Comparison of ENCODE assay signal across 32 mouse cellular contexts in genomic region chr3:130614444-130614843, GRCm38 (mm10). TPM values are rescaled to one million over a fixed set of nuclear protein-coding genes. Genes with fewer than 3 reads are reported as not detected.
"Had no signal": no experiment of that assay in that cellular context is flagged by ENCODE, and none has a peak within 500 bp of the region (broad histone marks: within the 10 kb centered on the region; RNA-seq: fewer than 3 reads in every experiment).

No protein-coding gene starts in this region.

- H3K27ac ChIP-seq: heart, embryonic 10.5 days; hindbrain, embryonic 13.5 days; hindbrain, embryonic 15.5 days; hindbrain, postnatal 0 days; kidney, embryonic 15.5 days; kidney, postnatal 0 days; limb, embryonic 13.5 days; limb, embryonic 15.5 days had no signal

- H3K4me2 ChIP-seq: heart, embryonic 12.5 days; hindbrain, embryonic 13.5 days; hindbrain, embryonic 15.5 days; kidney, embryonic 15.5 days; limb, embryonic 13.5 days; limb, embryonic 15.5 days had no signal

- H3K9ac ChIP-seq: forebrain, postnatal 0 days; heart, embryonic 12.5 days; hindbrain, embryonic 13.5 days; hindbrain, embryonic 15.5 days; kidney, embryonic 15.5 days; limb, embryonic 13.5 days; limb, embryonic 15.5 days had no signal

- H3K4me3 ChIP-seq: heart, embryonic 10.5 days; heart, embryonic 12.5 days; hindbrain, embryonic 13.5 days; hindbrain, embryonic 15.5 days; kidney, embryonic 15.5 days; limb, embryonic 13.5 days; limb, embryonic 15.5 days had no signal

- ATAC-seq: forebrain, postnatal 0 days; hindbrain, postnatal 0 days; intestine, embryonic 16.5 days had no signal

- DNase-seq: forebrain, postnatal 0 days; gastrocnemius, postnatal 14 days; gastrocnemius, postnatal 36 days; heart, adult 18-20 months; heart, postnatal 10 days; heart, postnatal 36 days; kidney, adult 11 months; kidney, adult 2 months; kidney, adult 9 months; kidney, postnatal 14 days; kidney, postnatal 36 days; layer of hippocampus, adult 9-11 months; layer of hippocampus, postnatal 36 days; left cerebral cortex, postnatal 4 days had no signal

- H3K9me3 ChIP-seq: heart, embryonic 10.5 days; heart, embryonic 12.5 days; hindbrain, embryonic 13.5 days; hindbrain, embryonic 15.5 days; kidney, embryonic 15.5 days; limb, embryonic 13.5 days; limb, embryonic 15.5 days had no signal

- H3K27me3 ChIP-seq: hindbrain, embryonic 15.5 days; limb, embryonic 13.5 days; limb, embryonic 15.5 days had no signal

- H3K36me3 ChIP-seq: heart, embryonic 10.5 days; heart, embryonic 12.5 days; hindbrain, embryonic 13.5 days; hindbrain, embryonic 15.5 days; kidney, embryonic 15.5 days; limb, embryonic 13.5 days; limb, embryonic 15.5 days had no signal

RNA-seq across cellular contexts. Expression of gene Etnppl, which starts 2.8 kb away (rescaled TPM):
- total RNA-seq: forebrain, postnatal 0 days; gastrocnemius, adult 18-20 months; gastrocnemius, postnatal 14 days; gastrocnemius, postnatal 36 days; heart, adult 18-20 months; heart, adult 8-10 months; heart, postnatal 10 days; heart, postnatal 36 days; hindbrain, postnatal 0 days; left cerebral cortex, postnatal 4 days had no signal
- polyA plus RNA-seq: gonadal fat pad, adult 2 months; heart, embryonic 10.5 days; heart, embryonic 12.5 days; heart, embryonic 14.5 days; heart, embryonic 16.5 days; hindbrain, embryonic 11.5 days; hindbrain, embryonic 13.5 days; hindbrain, embryonic 15.5 days; intestine, embryonic 14.5 days; limb, embryonic 11.5 days had no signal
